Mouse (Mus musculus): ENCODE data around the gene Ppp1r3c. TPM values are rescaled to one million over a fixed set of nuclear protein-coding genes. Genes with fewer than 3 reads are reported as not detected.

Ppp1r3c gene
- polyA plus RNA-seq, 1 experiment from 2014 or later = 23.7 TPM

Other genes with a start within 250 kb of the Ppp1r3c start
- 4.3 and 4.9 TPM in 2 replicates for gene Hectd2, start 182.0 kb downstream of the Ppp1r3c start, polyA plus RNA-seq (2014; fragmentation: Nextera tagmentation; extraction: Ambion mirVana)
- 76.7 and 79.5 TPM in 2 replicates for gene Tnks2, start 97.6 kb upstream of the Ppp1r3c start, polyA plus RNA-seq (2014; fragmentation: Nextera tagmentation; extraction: Ambion mirVana)
- 3.3 and 4.1 TPM in 2 replicates for gene Fgfbp3, start 183.0 kb upstream of the Ppp1r3c start, polyA plus RNA-seq (2014; fragmentation: Nextera tagmentation; extraction: Ambion mirVana)
- gene Btaf1, start 189.4 kb upstream of the Ppp1r3c start, polyA plus RNA-seq (2014; fragmentation: Nextera tagmentation; extraction: Ambion mirVana) = 12.2 and 12.5 TPM in 2 replicates